Mouse (Mus musculus): ENCODE data around the gene Eml4. TPM values are rescaled to one million over a fixed set of nuclear protein-coding genes. Genes with fewer than 3 reads are reported as not detected.

The Eml4 gene
- total and polyA plus RNA-seq, 3 experiments, result 3.7 to 30.2 (median 26.4) TPM

DNA sequence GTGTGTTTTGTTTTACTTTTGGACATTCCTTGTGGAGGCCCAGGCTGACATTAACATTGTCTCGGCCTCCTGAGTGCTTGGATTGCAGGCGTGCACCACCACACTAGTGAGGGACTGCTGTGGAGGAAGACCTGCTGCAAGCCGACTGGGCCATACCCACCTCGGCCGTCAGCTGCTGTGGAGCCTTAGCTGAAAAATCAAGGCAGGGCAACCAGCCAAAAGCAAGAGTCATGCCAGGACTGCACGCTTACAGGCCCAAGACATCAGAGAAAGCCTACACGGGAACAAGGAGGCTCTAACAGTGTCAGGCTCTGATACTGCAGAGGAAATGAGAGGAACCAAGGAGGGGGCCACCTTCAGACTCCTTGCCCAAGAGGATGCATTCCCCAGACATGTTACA, 130.8 kb downstream of the Eml4 start:
- DNase-seq (ENCODE audit: low spot score) (no peak), ATAC-seq (ENCODE audit: extremely low read depth, insufficient number of reproducible peaks, low FRiP score, poor library complexity, severe bottlenecking) (no peak)
- Histone ChIP-seq H3K27me3 (ENCODE audit: insufficient read depth, low read length) (peaks cover 2% of the 10 kb centered on the region; the same call in 1 of the 2 replicates), H3K9me3 (replicated peaks) (no peaks in the 10 kb centered on the region), H3K36me3 (replicated peaks) (peaks cover 46% of the 10 kb centered on the region), H3K4me3 (ENCODE audit: low read depth, low read length) (no peak overlapping the region), H3K4me1 (ENCODE audit: insufficient read depth, low read depth, low read length) (no peaks in the 10 kb centered on the region)
- TF ChIP-seq POLR2AphosphoS5 (IDR thresholded peaks at IDR 0.05; ENCODE audit: insufficient replicate concordance, low read depth, low read length), result no peak
- no peak for TF ChIP-seq GATA2 (IDR thresholded peaks at IDR 0.05; ENCODE audit: borderline replicate concordance, low read depth, low read length)

DNA sequence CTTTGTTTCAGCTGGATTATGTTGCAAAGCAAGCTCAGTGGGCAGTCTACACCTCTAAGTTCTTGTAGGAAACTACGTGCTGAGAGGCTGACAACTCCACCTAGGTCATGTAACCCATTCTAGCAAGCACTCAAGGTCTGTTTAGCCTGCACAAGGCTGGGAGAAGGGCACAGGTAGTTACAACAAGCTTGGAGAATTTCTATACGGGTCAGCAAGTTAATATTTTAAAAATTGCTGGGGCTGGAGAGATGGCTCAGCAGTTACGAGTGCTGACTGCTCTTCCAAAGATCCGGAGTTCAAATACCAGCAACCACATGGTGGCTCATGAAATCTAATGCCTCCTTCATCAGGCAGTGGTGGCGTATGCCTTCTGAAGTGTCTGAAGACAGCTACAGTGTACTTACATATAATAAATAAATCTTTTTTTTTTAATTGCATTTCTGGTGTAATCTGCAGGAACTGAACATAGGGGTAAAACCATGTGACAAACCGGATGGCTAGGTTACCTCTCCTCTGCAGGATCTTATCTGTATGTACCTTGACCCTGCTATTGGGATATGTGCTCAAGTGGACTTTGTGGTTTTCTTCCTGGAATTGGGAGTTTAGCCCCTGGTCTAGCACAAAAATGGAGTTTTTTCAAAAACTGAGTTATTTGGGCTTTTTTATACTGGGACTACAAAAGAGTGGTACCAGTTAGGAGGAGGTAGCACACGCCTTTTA, 132.2 kb downstream of the Eml4 start:
- TF ChIP-seq GATA2 (IDR thresholded peaks at IDR 0.05; ENCODE audit: borderline replicate concordance, low read depth, low read length) (no peak), TAL1 (conservative IDR thresholded peaks at IDR 0.05; ENCODE audit: low read depth, low read length) (no peak), CTCF (IDR thresholded peaks at IDR 0.05; ENCODE audit: low read depth, low read length) (no peak), POLR2AphosphoS5 (IDR thresholded peaks at IDR 0.05; ENCODE audit: insufficient replicate concordance, low read depth, low read length) (no peak), GATA1 (IDR thresholded peaks at IDR 0.05; ENCODE audit: borderline replicate concordance, low read length) (no peak)
- no peak for DNase-seq (ENCODE audit: low spot score)
- no peak for ATAC-seq (ENCODE audit: extremely low read depth, insufficient number of reproducible peaks, low FRiP score, poor library complexity, severe bottlenecking)

DNA sequence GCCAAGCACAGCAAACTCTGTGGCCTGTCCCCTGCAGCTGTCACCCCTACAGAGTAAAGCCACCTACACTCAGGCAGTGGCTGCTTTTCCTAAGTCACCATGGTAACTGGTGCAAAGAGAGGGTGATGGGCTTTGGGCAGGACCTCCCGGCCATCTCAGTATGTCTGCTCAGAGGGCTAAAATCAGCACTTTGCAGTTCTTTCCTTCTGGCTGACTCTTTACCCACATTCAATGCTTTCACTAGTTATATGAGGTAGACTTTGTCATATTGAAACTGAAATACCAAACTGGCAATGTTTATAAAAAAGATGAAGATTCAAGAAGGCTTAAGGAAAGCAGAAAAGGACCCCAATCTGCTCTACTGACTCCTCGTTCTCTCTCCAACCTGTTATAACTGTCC, 133.1 kb downstream of the Eml4 start:
- TF ChIP-seq CTCF (IDR thresholded peaks at IDR 0.05; ENCODE audit: low read depth, low read length) (no peak), GATA1 (IDR thresholded peaks at IDR 0.05; ENCODE audit: borderline replicate concordance, low read length) (no peak), TAL1 (conservative IDR thresholded peaks at IDR 0.05; ENCODE audit: low read depth, low read length) (no peak), GATA2 (IDR thresholded peaks at IDR 0.05; ENCODE audit: borderline replicate concordance, low read depth, low read length) (no peak), POLR2AphosphoS5 (IDR thresholded peaks at IDR 0.05; ENCODE audit: insufficient replicate concordance, low read depth, low read length) (no peak)
- Histone ChIP-seq H3K9me3 (replicated peaks) (no peaks in the 10 kb centered on the region), H3K4me3 (ENCODE audit: low read depth, low read length) (no peak overlapping the region), H3K27me3 (ENCODE audit: insufficient read depth, low read length) (peaks cover 9% of the 10 kb centered on the region), H3K36me3 (replicated peaks) (peaks cover 24% of the 10 kb centered on the region), H3K4me1 (ENCODE audit: insufficient read depth, low read depth, low read length) (no peaks in the 10 kb centered on the region)
- no peak for DNase-seq (ENCODE audit: low spot score)
- ATAC-seq (ENCODE audit: extremely low read depth, insufficient number of reproducible peaks, low FRiP score, poor library complexity, severe bottlenecking), result no peak

More for the DNA sequence above, 132.2 kb downstream of the Eml4 start:
- H3K9me3 ChIP-seq (replicated peaks), result no peaks in the 10 kb centered on the region
- H3K4me1 ChIP-seq (ENCODE audit: insufficient read depth, low read depth, low read length), result no peaks in the 10 kb centered on the region
- no peak overlapping the region for H3K4me3 ChIP-seq (ENCODE audit: low read depth, low read length)
- H3K36me3 ChIP-seq (replicated peaks), result peaks cover 32% of the 10 kb centered on the region
- peaks cover 9% of the 10 kb centered on the region for H3K27me3 ChIP-seq (ENCODE audit: insufficient read depth, low read length)

DNA sequence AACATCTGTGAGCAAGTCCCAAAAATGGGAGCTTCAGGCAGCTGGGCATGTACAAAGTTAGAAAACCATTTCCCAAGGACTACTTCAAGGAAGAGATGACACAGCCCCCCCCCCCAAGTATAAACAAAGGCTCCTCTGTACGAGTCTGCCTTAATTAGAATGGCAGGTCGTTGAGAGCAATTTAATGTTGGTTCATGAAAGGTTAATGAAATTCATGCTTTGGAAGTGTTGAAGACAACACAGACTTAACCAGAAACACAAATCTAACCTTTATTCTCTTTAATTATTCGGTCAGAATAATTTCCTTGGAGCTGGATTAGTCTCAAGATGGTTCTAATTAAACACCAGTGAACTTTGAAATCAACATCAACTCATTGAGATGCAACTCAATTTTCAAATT, 137.0 kb downstream of the Eml4 start:
- no peak for DNase-seq (ENCODE audit: low spot score)
- Histone ChIP-seq H3K4me3 (ENCODE audit: low read depth, low read length) (no peak overlapping the region), H3K9me3 (replicated peaks) (no peaks in the 10 kb centered on the region), H3K4me1 (ENCODE audit: insufficient read depth, low read depth, low read length) (no peaks in the 10 kb centered on the region), H3K27me3 (ENCODE audit: insufficient read depth, low read length) (peaks cover 11% of the 10 kb centered on the region), H3K36me3 (replicated peaks) (no peaks in the 10 kb centered on the region)
- TF ChIP-seq CTCF (IDR thresholded peaks at IDR 0.05; ENCODE audit: low read depth, low read length) (no peak), TAL1 (conservative IDR thresholded peaks at IDR 0.05; ENCODE audit: low read depth, low read length) (no peak), POLR2AphosphoS5 (IDR thresholded peaks at IDR 0.05; ENCODE audit: insufficient replicate concordance, low read depth, low read length) (no peak), GATA2 (IDR thresholded peaks at IDR 0.05; ENCODE audit: borderline replicate concordance, low read depth, low read length) (no peak), GATA1 (IDR thresholded peaks at IDR 0.05; ENCODE audit: borderline replicate concordance, low read length) (no peak)
- ATAC-seq (ENCODE audit: extremely low read depth, insufficient number of reproducible peaks, low FRiP score, poor library complexity, severe bottlenecking), result no peak

DNA sequence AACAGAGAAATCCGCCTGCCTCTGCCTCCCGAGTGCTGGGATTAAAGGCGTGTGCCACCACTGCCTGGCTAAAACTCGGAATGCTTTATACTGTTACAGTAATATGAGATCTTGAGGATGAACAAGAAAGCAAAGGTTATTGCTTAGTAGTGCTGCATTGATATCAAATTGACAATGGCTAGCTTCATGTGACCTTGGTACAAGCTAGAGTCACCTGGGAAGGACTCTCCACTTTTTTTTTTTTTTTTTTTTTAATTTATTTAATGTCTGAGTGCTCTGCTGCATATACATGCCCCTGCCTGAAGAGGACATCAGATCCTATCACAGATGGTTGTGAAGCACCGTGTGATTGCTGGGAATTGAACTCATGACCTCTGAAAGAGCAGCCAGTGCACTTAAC, 148.2 kb downstream of the Eml4 start:
- no peak for DNase-seq (ENCODE audit: low spot score)
- peaks cover 45% of the 10 kb centered on the region for H3K36me3 ChIP-seq (replicated peaks)

GRCm38 (mm10) chr17:83499692-83500091, 149.0 kb downstream of the Eml4 start:
- no peak overlapping the region for H3K4me3 ChIP-seq (ENCODE audit: low read depth, low read length)
- DNase-seq (ENCODE audit: low spot score) (no peak), ATAC-seq (ENCODE audit: extremely low read depth, insufficient number of reproducible peaks, low FRiP score, poor library complexity, severe bottlenecking) (no peak)
- H3K27me3 ChIP-seq (ENCODE audit: insufficient read depth, low read length), result no peaks in the 10 kb centered on the region
- H3K36me3 ChIP-seq (replicated peaks), result peaks cover 53% of the 10 kb centered on the region
- H3K4me1 ChIP-seq (ENCODE audit: insufficient read depth, low read depth, low read length), result no peaks in the 10 kb centered on the region
- TF ChIP-seq TAL1 (conservative IDR thresholded peaks at IDR 0.05; ENCODE audit: low read depth, low read length) (no peak), CTCF (IDR thresholded peaks at IDR 0.05; ENCODE audit: low read depth, low read length) (no peak), GATA1 (IDR thresholded peaks at IDR 0.05; ENCODE audit: borderline replicate concordance, low read length) (no peak)
- H3K9me3 ChIP-seq (replicated peaks), result no peaks in the 10 kb centered on the region

More for the DNA sequence above, 148.2 kb downstream of the Eml4 start:
- Histone ChIP-seq H3K4me3 (ENCODE audit: low read depth, low read length) (no peak overlapping the region), H3K27me3 (ENCODE audit: insufficient read depth, low read length) (no peaks in the 10 kb centered on the region), H3K9me3 (replicated peaks) (no peaks in the 10 kb centered on the region), H3K4me1 (ENCODE audit: insufficient read depth, low read depth, low read length) (no peaks in the 10 kb centered on the region)
- TF ChIP-seq GATA2 (IDR thresholded peaks at IDR 0.05; ENCODE audit: borderline replicate concordance, low read depth, low read length) (no peak), CTCF (IDR thresholded peaks at IDR 0.05; ENCODE audit: low read depth, low read length) (no peak), TAL1 (conservative IDR thresholded peaks at IDR 0.05; ENCODE audit: low read depth, low read length) (no peak), GATA1 (IDR thresholded peaks at IDR 0.05; ENCODE audit: borderline replicate concordance, low read length) (no peak), POLR2AphosphoS5 (IDR thresholded peaks at IDR 0.05; ENCODE audit: insufficient replicate concordance, low read depth, low read length) (no peak)
- ATAC-seq (ENCODE audit: extremely low read depth, insufficient number of reproducible peaks, low FRiP score, poor library complexity, severe bottlenecking), result no peak

Measured in G1E (cell line).